Mouse (Mus musculus) forebrain, embryonic 13.5 days (tissue): ENCODE measurements around the gene Uap1. TPM values are rescaled to one million over a fixed set of nuclear protein-coding genes. Genes with fewer than 3 reads are reported as not detected.

Experiments used
- ATAC-seq: fragments of 200-750 bp; cut with Nextera tagmentation; 2 replicates; pipeline ENCODE4 v1.8.0; 2017
- H3K27ac ChIP-seq: fragments of 300-500 bp; sonication (generic); 2 replicates; pipeline ENCODE4 v1.5.1; 2015; ENCODE audit warnings: inconsistent platforms, mild to moderate bottlenecking, moderate library complexity
- H3K27me3 ChIP-seq: fragments of 300-500 bp; sonication (generic); 2 replicates; pipeline ENCODE4 v1.6.1; 2015; ENCODE audit warnings: mild to moderate bottlenecking, inconsistent platforms
- H3K36me3 ChIP-seq: fragments of 300-500 bp; sonication (generic); 2 replicates; pipeline ENCODE4 v1.6.1; 2015; ENCODE audit warnings: mild to moderate bottlenecking, inconsistent platforms; ENCODE audit not compliant: poor library complexity, severe bottlenecking
- H3K4me1 ChIP-seq: fragments of 300-500 bp; sonication (generic); 2 replicates; pipeline ENCODE4 v1.6.1; 2015; ENCODE audit warnings: inconsistent platforms
- H3K4me2 ChIP-seq: fragments of 300-500 bp; sonication (generic); 2 replicates; pipeline ENCODE4 v1.6.1; 2015; ENCODE audit warnings: inconsistent platforms, mild to moderate bottlenecking, moderate library complexity
- H3K4me3 ChIP-seq: fragments of 300-500 bp; sonication (generic); 2 replicates; pipeline ENCODE4 v1.5.1; 2015; ENCODE audit warnings: mild to moderate bottlenecking, inconsistent platforms
- H3K9ac ChIP-seq: fragments of 300-500 bp; sonication (generic); 2 replicates; pipeline ENCODE4 v1.6.1; 2015; ENCODE audit warnings: mild to moderate bottlenecking, inconsistent platforms
- H3K9me3 ChIP-seq: fragments of 300-500 bp; sonication (generic); replicated peaks from 2 replicates; pipeline ENCODE4 v1.6.1; 2016; ENCODE audit warnings: inconsistent platforms
- WGBS: fragments of 180-500 bp; shearing (Covaris S2); methylation state at CpG from one replicate; pipeline ENCODE4 v1.1.7; 2015; 5-methylcytosine and 5-hydroxymethylcytosine counted together
- polyA plus RNA-seq: library from polyadenylated mRNA; unstranded; fragments of >200 nt; fragmentation: Nextera tagmentation; extraction: Ambion mirVana; gene quantifications from 2 replicates; pipeline ENCODE4 v1.2.1, GENCODE M21; 2015

Uap1 gene
- polyA plus RNA-seq: 51.6 and 52.4 TPM in 2 replicates

DNA sequence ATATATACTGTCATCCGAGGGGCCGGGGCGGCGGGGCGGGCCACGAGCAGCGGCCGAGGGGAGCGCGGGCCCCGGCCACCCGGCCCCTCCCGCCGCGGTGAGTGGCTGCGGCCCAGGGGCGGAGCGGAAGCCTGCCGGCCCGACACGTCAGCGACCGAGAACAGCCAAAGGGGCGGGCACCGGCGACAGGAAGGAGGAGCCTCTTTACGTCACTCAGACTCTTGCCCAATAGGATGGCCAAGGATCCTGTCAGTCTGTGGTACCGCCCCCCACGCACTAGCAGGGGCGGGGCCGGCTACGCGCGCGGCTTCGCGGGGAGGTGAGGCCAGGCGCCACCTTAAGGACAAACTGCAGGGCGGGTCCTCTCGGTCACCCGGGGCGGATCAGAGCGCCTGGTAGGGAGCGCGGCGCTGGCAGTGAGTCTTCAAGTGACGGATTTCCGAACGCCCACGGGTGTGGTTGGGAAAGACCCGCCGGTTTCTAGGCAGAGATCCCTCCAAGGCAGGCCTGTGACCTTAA lies at the start of gene Uap1:
Gene Uap1 (minus strand): TSS at position 144 of the 519 bp plus-strand sequence.
- Histone ChIP-seq H3K27ac (peak within 1 kb of the TSS; percentile 81), H3K4me1 (peaks cover 13% of the 10 kb centered on the region), H3K9me3 (no peaks in the 10 kb centered on the region), H3K36me3 (no peaks in the 10 kb centered on the region), H3K9ac (peak within 1 kb of the TSS; percentile 78), H3K4me3 (peak within 1 kb of the TSS; percentile 68), H3K4me2 (peak within 1 kb of the TSS; percentile 60), H3K27me3 (no peaks in the 10 kb centered on the region)
- peak; percentile 99 for ATAC-seq
- WGBS: under 1% methylated on average over 51 of the region's 52 CpGs

DNA sequence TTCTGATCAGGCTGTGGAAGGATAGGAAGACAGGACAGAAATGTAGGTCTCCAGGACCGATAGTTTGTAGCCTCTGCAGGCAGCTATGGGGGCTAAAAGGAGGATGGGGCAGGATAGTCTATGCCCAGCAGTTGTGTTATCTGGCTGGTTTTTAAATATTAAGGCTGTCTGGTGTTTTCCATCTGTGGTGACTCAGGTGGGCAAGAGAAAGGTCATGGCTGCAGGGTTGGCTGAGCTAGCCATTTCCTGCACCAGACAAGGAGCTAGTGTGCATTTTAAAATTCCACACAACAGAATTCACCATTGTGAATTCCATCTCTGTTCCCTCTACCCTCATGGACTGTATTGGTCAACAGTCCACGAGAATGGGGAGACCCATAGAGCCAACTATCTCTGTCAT lies 48.5 kb upstream of the Uap1 start:
- no peak overlapping the region for H3K9ac ChIP-seq
- no peak overlapping the region for H3K4me2 ChIP-seq
- no peaks in the 10 kb centered on the region for H3K9me3 ChIP-seq
- H3K4me3 ChIP-seq: no peak overlapping the region
- H3K27ac ChIP-seq: no peak overlapping the region
- H3K27me3 ChIP-seq: peaks cover 11% of the 10 kb centered on the region; the same call in 1 of the 2 replicates
- H3K36me3 ChIP-seq: no peaks in the 10 kb centered on the region
- ATAC-seq: no peak
- H3K4me1 ChIP-seq: no peaks in the 10 kb centered on the region
- 79% methylated on average over 2 of the region's 2 CpGs for WGBS

DNA sequence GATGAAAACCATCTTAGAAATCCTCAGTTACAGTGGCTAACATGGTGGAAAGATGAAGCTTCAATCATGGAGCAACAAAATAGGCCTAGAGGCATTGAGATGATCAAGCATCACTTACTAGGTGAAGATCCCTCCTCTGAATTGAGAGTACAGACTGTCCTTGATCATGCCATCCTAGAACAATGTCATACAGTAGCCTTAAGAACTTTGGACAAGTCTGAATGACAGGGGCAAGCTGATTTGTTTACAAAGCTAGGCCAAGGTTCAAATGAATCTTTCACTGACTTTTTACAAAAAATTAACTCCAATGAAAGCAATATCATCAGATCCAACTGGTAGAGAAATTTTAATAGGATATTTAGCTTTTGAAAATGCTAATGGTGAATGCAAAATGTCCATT lies 45.6 kb upstream of the Uap1 start:
- Histone ChIP-seq H3K4me1 (no peaks in the 10 kb centered on the region), H3K4me2 (no peak overlapping the region), H3K27ac (no peak overlapping the region), H3K4me3 (no peak overlapping the region), H3K9me3 (no peaks in the 10 kb centered on the region), H3K27me3 (peaks cover 21% of the 10 kb centered on the region), H3K36me3 (no peaks in the 10 kb centered on the region), H3K9ac (no peak overlapping the region)
- ATAC-seq: no peak

DNA sequence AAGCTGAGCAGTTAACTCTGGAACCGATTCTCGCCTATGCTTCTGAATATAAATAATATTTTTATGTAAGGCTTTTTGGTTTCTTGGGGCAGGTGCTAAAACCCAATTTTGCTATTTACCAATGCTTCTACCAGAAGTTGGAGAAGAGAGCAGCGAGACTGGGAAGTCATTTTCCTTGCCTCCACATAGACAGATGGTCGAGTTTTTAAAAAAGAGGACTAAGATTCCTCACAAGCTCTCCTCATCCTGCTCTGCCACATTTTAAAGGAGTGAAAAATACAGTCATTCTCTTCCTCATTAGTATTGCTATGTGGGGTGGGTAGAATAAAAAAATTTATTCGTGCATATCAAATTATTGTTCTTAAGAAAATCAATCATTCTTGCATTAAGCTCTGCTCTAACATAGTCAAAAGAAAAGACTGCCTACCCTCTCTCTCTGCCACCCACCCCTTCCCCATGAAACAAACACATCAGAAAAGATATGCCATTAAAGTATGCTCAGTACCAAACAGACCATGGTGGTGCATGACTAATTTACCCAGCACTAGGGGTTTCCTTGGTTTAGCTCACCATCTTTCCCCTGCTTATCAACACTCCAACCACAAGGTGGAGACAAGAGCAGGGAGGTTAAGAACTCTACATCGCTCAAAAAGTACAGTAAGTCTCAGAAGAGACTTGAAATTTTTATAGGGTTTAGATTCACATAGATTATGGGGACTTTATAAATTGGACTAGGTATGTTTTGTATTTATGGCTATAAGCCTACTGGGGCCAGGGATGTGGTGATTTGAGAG lies 43.5 kb upstream of the Uap1 start:
- ATAC-seq: no peak
- Histone ChIP-seq H3K9me3 (no peaks in the 10 kb centered on the region), H3K4me2 (no peak overlapping the region), H3K4me1 (peaks cover 12% of the 10 kb centered on the region), H3K36me3 (no peaks in the 10 kb centered on the region), H3K4me3 (no peak overlapping the region), H3K27me3 (peaks cover 17% of the 10 kb centered on the region), H3K9ac (no peak overlapping the region), H3K27ac (no peak overlapping the region)
- WGBS: 81% methylated on average over 6 of the region's 6 CpGs

DNA sequence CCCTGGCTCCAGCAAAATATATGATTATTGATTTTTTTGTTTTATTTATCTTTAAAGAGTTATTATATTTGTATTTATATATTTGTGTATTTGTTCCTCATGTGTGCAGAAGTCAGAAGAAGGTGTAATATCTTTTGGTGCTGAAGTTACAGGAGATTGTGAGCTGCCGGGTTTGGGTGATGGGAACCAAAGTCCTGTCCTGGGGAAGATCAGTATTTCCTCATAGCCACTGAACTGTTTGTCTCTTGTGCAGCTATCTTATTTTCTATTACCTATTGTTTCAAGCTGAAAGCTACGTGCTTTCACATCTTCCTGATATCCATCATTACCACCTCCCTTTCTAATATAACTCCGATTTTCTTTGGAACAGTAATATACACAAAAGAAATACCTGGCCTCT lies 40.8 kb upstream of the Uap1 start:
- Histone ChIP-seq H3K9me3 (no peaks in the 10 kb centered on the region), H3K27me3 (peaks cover 10% of the 10 kb centered on the region), H3K4me1 (peaks cover 14% of the 10 kb centered on the region), H3K4me2 (peak overlapping the region; percentile 86), H3K36me3 (peaks cover 11% of the 10 kb centered on the region), H3K27ac (no peak overlapping the region), H3K9ac (peak overlapping the region; percentile 92; the same call in 1 of the 2 replicates), H3K4me3 (peak overlapping the region; percentile 83)
- ATAC-seq: peak; percentile 31
- 81% methylated on average over 3 of the region's 3 CpGs for WGBS

DNA sequence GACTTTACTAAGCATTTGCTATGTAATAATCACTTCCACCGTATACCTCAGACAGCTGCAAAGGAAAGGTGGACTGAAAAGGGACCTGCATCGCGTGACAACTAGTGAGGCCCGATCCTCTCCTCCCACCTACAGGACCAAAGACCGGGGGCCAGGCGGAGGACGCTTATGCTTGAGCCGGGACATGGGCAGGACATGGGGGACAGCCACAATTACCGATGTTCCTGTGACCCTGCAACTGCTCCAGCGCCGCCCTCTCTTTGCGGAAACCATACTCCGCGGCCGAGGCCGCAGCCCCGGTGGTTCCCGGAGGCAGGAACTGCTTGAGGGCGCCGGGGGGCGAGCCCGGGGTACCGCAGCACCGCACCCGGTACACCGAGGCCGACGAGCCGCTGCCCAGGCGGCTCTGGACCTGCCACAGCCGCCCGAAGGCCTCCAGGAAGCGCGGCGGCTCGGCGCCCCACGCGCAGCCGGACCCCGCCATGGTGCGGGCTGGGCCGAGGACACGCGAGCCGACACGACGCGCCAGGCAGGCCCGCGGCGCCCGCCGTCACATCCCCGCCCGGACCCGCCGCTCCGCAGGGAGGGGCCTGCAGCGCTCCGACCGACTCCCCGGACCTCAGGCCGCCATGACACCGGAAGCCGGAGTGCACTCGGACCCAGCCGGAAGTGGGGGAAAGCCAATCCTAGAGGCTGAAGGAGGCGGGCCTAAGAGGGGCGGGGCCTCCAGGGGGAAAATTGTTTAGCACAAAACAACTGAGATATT lies 40.2 kb upstream of the Uap1 start, which contains the start of gene Uhmk1:
Gene Uhmk1 (minus strand): TSS at position 641 of the 766 bp plus-strand sequence.
- Histone ChIP-seq H3K9ac (peak within 1 kb of the TSS; percentile 92), H3K36me3 (peaks cover 16% of the 10 kb centered on the region), H3K9me3 (no peaks in the 10 kb centered on the region), H3K27ac (peak within 1 kb of the TSS; percentile 45), H3K27me3 (peaks cover 10% of the 10 kb centered on the region), H3K4me3 (peak within 1 kb of the TSS; percentile 83), H3K4me2 (peak within 1 kb of the TSS; percentile 86), H3K4me1 (peaks cover 14% of the 10 kb centered on the region)
- WGBS: under 1% methylated on average over 69 of the region's 70 CpGs
- ATAC-seq: peak; percentile 100

DNA sequence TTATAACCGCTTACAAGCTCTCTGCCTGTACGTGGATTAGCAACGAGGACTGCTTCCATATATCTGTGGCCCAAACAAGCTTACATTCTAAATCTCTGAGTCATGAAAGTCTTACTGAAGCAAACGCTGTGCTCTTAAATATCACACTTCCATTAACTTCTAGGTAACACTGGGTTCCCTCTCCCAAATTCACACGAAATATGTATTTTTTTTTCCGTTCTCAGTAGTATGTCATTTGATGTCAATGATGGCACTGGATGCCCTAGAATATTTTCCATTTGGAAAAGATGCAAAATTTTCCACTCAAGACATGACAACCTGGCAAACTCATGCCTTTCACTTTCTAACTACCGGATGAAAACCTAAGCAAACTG lies 39.6 kb upstream of the Uap1 start:
- H3K27ac ChIP-seq: no peak overlapping the region

DNA sequence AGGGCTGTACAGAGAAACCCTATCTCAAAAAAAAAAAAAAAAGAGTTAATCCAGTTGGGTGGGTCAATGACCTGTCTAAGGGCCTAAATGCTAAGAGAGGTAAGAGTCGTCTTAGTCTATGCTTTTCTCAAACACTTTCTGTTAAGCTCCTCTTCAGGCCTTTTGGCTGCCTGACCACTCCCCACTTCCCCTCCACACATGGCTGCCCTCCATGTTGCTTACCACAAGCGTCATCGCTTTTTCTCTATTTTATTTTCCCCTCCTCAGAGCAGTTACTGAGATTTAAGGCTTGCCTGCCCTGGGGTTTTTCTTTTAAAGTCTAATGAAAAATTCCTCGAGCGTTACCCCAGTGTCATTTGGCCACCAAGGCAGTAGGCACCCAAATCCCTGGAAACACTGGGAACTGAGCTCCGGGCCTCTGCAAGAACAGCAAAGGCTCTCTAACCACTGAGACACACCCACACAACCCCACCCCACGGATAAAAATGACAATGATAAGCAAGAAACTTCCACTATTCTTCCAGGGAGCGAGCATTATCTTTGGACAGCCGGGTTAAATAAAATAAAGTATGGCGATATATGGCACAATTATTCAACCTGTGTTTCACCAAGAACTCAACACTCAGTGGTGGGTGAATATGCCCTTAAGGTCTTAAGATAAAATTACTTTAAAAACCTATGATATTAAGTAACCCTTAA lies 38.6 kb upstream of the Uap1 start:
- no peak overlapping the region; the same call in 1 of the 2 replicates for H3K4me2 ChIP-seq

More for the DNA sequence above, 39.6 kb upstream of the Uap1 start:
- Histone ChIP-seq H3K36me3 (peaks cover 19% of the 10 kb centered on the region), H3K27me3 (peaks cover 10% of the 10 kb centered on the region), H3K4me3 (peak overlapping the region; percentile 83), H3K4me2 (peak overlapping the region; percentile 86), H3K9me3 (no peaks in the 10 kb centered on the region), H3K4me1 (peaks cover 14% of the 10 kb centered on the region), H3K9ac (peak overlapping the region; percentile 92)
- 45% methylated on average over 7 of the region's 7 CpGs for WGBS
- no peak for ATAC-seq

DNA sequence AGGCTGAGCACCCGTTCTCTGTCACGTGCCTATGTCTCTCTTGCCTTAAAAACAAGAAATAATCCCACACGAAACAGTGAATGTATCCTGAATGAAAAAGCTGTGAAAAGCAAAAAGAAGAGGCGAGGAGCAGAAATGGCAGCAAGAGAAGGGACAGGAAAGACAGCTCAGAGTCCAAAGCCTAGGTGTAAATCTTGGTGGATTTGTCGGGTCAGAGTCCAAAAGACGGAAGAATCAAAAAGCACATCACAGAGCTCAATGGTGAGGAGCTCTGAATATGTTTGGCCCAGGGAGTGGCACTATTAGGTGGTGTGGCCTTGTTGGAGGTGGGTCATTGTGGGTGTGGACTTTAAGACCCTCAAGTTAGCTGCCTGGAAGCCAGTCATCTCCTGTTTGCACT lies 31.6 kb upstream of the Uap1 start:
- Histone ChIP-seq H3K27me3 (no peaks in the 10 kb centered on the region), H3K4me1 (no peaks in the 10 kb centered on the region), H3K9me3 (no peaks in the 10 kb centered on the region), H3K4me3 (no peak overlapping the region), H3K9ac (no peak overlapping the region), H3K36me3 (peaks cover 73% of the 10 kb centered on the region), H3K27ac (no peak overlapping the region), H3K4me2 (no peak overlapping the region)
- 93% methylated on average over 6 of the region's 6 CpGs for WGBS
- no peak for ATAC-seq

More for the DNA sequence above, 38.6 kb upstream of the Uap1 start:
- no peaks in the 10 kb centered on the region for H3K9me3 ChIP-seq
- H3K4me1 ChIP-seq: peaks cover 14% of the 10 kb centered on the region
- no peak overlapping the region for H3K4me3 ChIP-seq
- 94% methylated on average over 10 of the region's 10 CpGs for WGBS
- no peak overlapping the region for H3K27ac ChIP-seq
- peaks cover 10% of the 10 kb centered on the region for H3K27me3 ChIP-seq
- H3K9ac ChIP-seq: no peak overlapping the region
- peaks cover 30% of the 10 kb centered on the region for H3K36me3 ChIP-seq
- ATAC-seq: no peak

DNA sequence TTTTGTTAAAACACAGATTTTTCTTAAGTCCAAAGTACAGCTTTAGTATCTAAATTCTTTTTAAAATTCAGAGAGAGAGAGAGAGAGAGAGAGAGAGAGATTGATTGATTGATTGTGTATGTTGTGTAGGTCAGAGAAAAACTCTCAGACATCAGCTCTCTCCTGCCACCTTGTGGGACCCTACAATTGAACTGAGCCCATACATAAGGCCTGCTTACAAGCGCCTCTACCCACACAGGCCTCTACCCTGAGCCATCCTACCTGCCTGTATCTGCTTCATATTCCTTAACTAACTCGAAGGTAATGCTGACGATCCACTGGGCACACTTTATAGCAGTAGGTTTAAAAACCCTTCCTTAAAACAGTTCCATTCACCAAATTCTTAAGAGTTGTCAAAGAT lies 25.6 kb upstream of the Uap1 start:
- H3K4me3 ChIP-seq: no peak overlapping the region
- H3K9ac ChIP-seq: no peak overlapping the region
- no peaks in the 10 kb centered on the region for H3K4me1 ChIP-seq
- 75% methylated on average over 3 of the region's 3 CpGs for WGBS
- H3K4me2 ChIP-seq: no peak overlapping the region
- no peak overlapping the region for H3K27ac ChIP-seq
- H3K9me3 ChIP-seq: no peaks in the 10 kb centered on the region
- no peaks in the 10 kb centered on the region for H3K27me3 ChIP-seq
- 0 out of 2 replicates have a peak, but pooled peaks have one; percentile 38 for ATAC-seq
- H3K36me3 ChIP-seq: peaks cover 66% of the 10 kb centered on the region

DNA sequence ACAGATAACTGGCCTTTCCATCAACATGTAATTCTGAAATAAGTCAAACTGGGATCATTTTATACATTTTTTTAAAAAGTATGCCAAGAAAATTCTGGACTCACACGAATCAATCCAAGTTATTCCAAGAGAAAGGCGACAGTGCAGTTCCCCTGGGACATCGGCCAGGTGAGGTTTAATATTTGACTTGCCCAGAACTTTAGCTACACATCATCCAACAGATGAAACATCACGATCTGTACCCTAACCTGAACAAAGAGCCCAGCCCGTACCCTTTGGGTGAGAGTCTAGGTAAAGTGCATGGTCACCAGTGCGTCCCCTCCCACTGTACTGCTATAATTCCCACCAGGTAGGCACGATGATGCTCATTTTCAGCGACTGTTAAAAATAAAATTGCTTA lies 21.5 kb upstream of the Uap1 start:
- Histone ChIP-seq H3K27ac (no peak overlapping the region), H3K4me2 (no peak overlapping the region), H3K4me3 (no peak overlapping the region), H3K4me1 (no peaks in the 10 kb centered on the region), H3K9ac (no peak overlapping the region), H3K9me3 (no peaks in the 10 kb centered on the region), H3K27me3 (no peaks in the 10 kb centered on the region), H3K36me3 (peaks cover 77% of the 10 kb centered on the region)
- 96% methylated on average over 8 of the region's 8 CpGs for WGBS
- ATAC-seq: no peak
